Mouse (Mus musculus) skeletal muscle tissue, postnatal 0 days (tissue): ENCODE measurements around the gene Cgas. TPM values are rescaled to one million over a fixed set of nuclear protein-coding genes. Genes with fewer than 3 reads are reported as not detected.

Experiments
- microRNA-seq, 2 experiments: library from miRNA; unstranded; fragments of <30 nt; microRNA quantifications; one replicate each; pipeline ENCODE4; 2016
- polyA plus RNA-seq: library from polyadenylated mRNA; unstranded; fragments of >200 nt; fragmentation: Nextera tagmentation; extraction: Ambion mirVana; gene quantifications from 2 replicates; pipeline ENCODE4 v1.2.1, GENCODE M21; 2015

The Cgas gene
- polyA plus RNA-seq, result 1.0 and 1.2 TPM in 2 replicates

GRCm38 (mm10) chr9:78442579-78443392 is at the start of gene Cgas:
Gene Cgas (minus strand): TSS chr9:78443237.

GRCm38 (mm10) chr9:78488890-78489420 is 45.9 kb upstream of the Cgas start, which contains the start of gene Eef1a1:
Gene Eef1a1 (minus strand): TSS chr9:78489151.

GRCm38 (mm10) chr9:78447973-78448873 is 5.2 kb upstream of the Cgas start, which contains the start of the genes Mto1 and Gm17324:
Gene Mto1 (plus strand): TSS chr9:78448208.
Gene Gm17324 (minus strand): TSS chr9:78448786.

GRCm38 (mm10) chr9:78395630-78396351 is 47.2 kb downstream of the Cgas start, which contains the start of gene Ddx43:
Gene Ddx43 (plus strand): TSS chr9:78395777.

Small RNAs within 50 kb of the gene (microRNA-seq; reads per million reads assigned to microRNA genes)
- 0 reads per million in 2 experiments for gene Gm26377

Other genes starting within 250 kb of the Cgas start
- gene Gsta1, start 212.6 kb downstream of the Cgas start, polyA plus RNA-seq, result 0.72 TPM in 1 of 2 replicates, not detected in the other
- 0.77 TPM in 1 of 2 replicates, not detected in the other for gene Gm3776, start 186.1 kb downstream of the Cgas start, polyA plus RNA-seq
- gene Gm10639, start 153.3 kb downstream of the Cgas start, polyA plus RNA-seq, result not detected in 2 replicates
- not detected in 2 replicates for gene Omt2a, start 128.4 kb downstream of the Cgas start, polyA plus RNA-seq
- not detected in 2 replicates for gene Omt2b, start 115.6 kb downstream of the Cgas start, polyA plus RNA-seq
- gene Gsta2, start 87.4 kb downstream of the Cgas start, polyA plus RNA-seq, result 0.17 and 1.3 TPM in 2 replicates
- gene Dppa5a, start 75.1 kb downstream of the Cgas start, polyA plus RNA-seq, result not detected in 2 replicates
- not detected in 2 replicates for gene Ooep, start 64.5 kb downstream of the Cgas start, polyA plus RNA-seq
- gene Ddx43, start 47.5 kb downstream of the Cgas start, polyA plus RNA-seq, result 0.06 TPM in 1 of 2 replicates, not detected in the other
- 19.1 and 19.8 TPM in 2 replicates for gene Mto1, start 5.0 kb upstream of the Cgas start, polyA plus RNA-seq
- gene Gm17324, start 5.5 kb upstream of the Cgas start, polyA plus RNA-seq, result 0.77 and 0.95 TPM in 2 replicates
- gene Eef1a1, start 45.9 kb upstream of the Cgas start, polyA plus RNA-seq, result 2,529 and 2,620 TPM in 2 replicates
- gene Slc17a5, start 144.8 kb upstream of the Cgas start, polyA plus RNA-seq, result 8.8 and 9.2 TPM in 2 replicates
- 4.1 and 4.7 TPM in 2 replicates for gene Cd109, start 172.3 kb upstream of the Cgas start, polyA plus RNA-seq